Comparison of ENCODE assay signal across 9 mouse cellular contexts in the genomic region with DNA sequence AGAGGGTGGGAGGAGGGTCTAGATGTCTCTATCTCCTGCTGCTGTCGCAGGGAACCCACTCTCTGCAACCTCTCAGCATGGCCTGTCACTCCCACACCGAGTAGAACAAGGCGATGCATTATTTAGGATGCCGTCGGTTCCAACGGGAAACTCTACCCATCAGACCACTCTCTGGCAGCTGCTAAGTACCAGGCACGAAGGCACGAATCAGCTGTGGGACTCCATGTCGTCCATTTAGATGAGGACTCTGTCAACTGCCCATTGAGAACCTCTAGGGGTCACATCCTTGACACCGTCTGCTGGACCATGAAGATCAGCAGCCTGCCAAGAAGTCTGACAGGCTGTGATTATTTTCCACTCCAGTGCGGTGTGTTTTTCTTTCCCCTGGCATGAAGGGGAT.
DNase-seq lines count a peak whose midpoint lies in the region; ATAC-seq and TF ChIP-seq lines count a peak whose summit lies in the region.
"Had no signal": no experiment of that assay in that cellular context is flagged by ENCODE, and none has a peak within 500 bp of the region (broad histone marks: within the 10 kb centered on the region; RNA-seq: fewer than 3 reads in every experiment).

No protein-coding gene starts in this region.

- H3K36me3 ChIP-seq in heart, postnatal 0 days (replicated peaks; ENCODE audit: control insufficient read depth, insufficient read depth, low read length): no peaks in the 10 kb centered on the region
- H3K36me3 ChIP-seq in forebrain, embryonic 14.5 days (ENCODE audit: control insufficient read depth, insufficient read depth, low read length): no peaks in the 10 kb centered on the region

- 18% methylated on average over 11 of the region's 11 CpGs for WGBS in heart, postnatal 0 days
- WGBS in forebrain, embryonic 14.5 days: 49% methylated on average over 11 of the region's 11 CpGs

- no peak overlapping the region for H3K4me3 ChIP-seq in heart, postnatal 0 days (ENCODE audit: low read depth, low read length)
- H3K4me3 ChIP-seq in forebrain, embryonic 14.5 days (ENCODE audit: low read depth, low read length): no peak overlapping the region

- peak; percentile 44; the same call in 1 of the 2 replicates for ATAC-seq in heart, postnatal 0 days (ENCODE audit: insufficient read depth, low read depth)
- peak; percentile 47 for ATAC-seq in forebrain, embryonic 14.5 days

- no peak overlapping the region for H3K4me2 ChIP-seq in heart, postnatal 0 days (ENCODE audit: low read depth, low read length)
- no peak overlapping the region for H3K4me2 ChIP-seq in forebrain, embryonic 14.5 days (ENCODE audit: low read length)

- no peak for TF ChIP-seq EP300 in heart, postnatal 0 days (IDR thresholded peaks at IDR 0.05; ENCODE audit: low read depth)

- no peak for TF ChIP-seq CTCF in heart, postnatal 0 days (IDR thresholded peaks at IDR 0.05; ENCODE audit: low read depth)
- no peak for TF ChIP-seq CTCF in brain, embryonic 14.5 days (IDR thresholded peaks at IDR 0.05; ENCODE audit: borderline replicate concordance, extremely low read depth, insufficient read depth, insufficient read length)

- peak; percentile 13 for DNase-seq in heart, postnatal 0 days (ENCODE audit: low spot score)
- DNase-seq in heart, adult 18-20 months: no peak
- DNase-seq in brain, embryonic 14.5 days (ENCODE audit: low read depth): peak; percentile 81
- DNase-seq in forebrain, embryonic 14.5 days (ENCODE audit: low spot score): peak; percentile 62
- peak; percentile 15 to 18 for DNase-seq in kidney, postnatal 36 days
- DNase-seq in c-Kit-positive CD71-positive TER-119-positive erythroid progenitor cells, embryonic 14.5 days (ENCODE audit: low spot score): no peak
- no peak for DNase-seq in urinary bladder, adult 18-20 months (ENCODE audit: low spot score in 2 of 2)
- DNase-seq in thymus, postnatal 10 days (ENCODE audit: low spot score in 2 of 2): no peak
- DNase-seq: adrenal gland, adult 8-10 months had no signal

- H3K27ac ChIP-seq in heart, postnatal 0 days (ENCODE audit: low read depth): no peak overlapping the region
- 0 out of 2 replicates have a peak overlapping the region, but pooled peaks have one; percentile 9 for H3K27ac ChIP-seq in forebrain, embryonic 14.5 days (ENCODE audit: low read depth, low read length)

- H3K27me3 ChIP-seq in heart, postnatal 0 days (ENCODE audit: control insufficient read depth, insufficient read depth, low read length): no peaks in the 10 kb centered on the region
- no peaks in the 10 kb centered on the region for H3K27me3 ChIP-seq in forebrain, embryonic 14.5 days (replicated peaks; ENCODE audit: control insufficient read depth, insufficient read depth, low read length)

- H3K9me3 ChIP-seq in heart, postnatal 0 days (replicated peaks; ENCODE audit: control insufficient read depth, low read length): no peaks in the 10 kb centered on the region
- no peaks in the 10 kb centered on the region for H3K9me3 ChIP-seq in forebrain, embryonic 14.5 days (replicated peaks; ENCODE audit: control insufficient read depth, low read length)

- H3K9ac ChIP-seq in heart, postnatal 0 days (replicated peaks; ENCODE audit: low read depth, low read length): no peak overlapping the region
- H3K9ac ChIP-seq in forebrain, embryonic 14.5 days (ENCODE audit: low read length): no peak overlapping the region

- no peak for TF ChIP-seq POLR2A in brain, embryonic 14.5 days (IDR thresholded peaks at IDR 0.05; ENCODE audit: borderline replicate concordance, extremely low read depth, insufficient read depth, insufficient read length, poor library complexity, severe bottlenecking)

- 0 out of 2 replicates have a peak, but pooled peaks cover 3% of the 10 kb centered on the region for H3K4me1 ChIP-seq in heart, postnatal 0 days (ENCODE audit: control insufficient read depth, insufficient read depth)
- H3K4me1 ChIP-seq in forebrain, embryonic 14.5 days (ENCODE audit: control insufficient read depth, insufficient read depth, low read length): peaks cover 15% of the 10 kb centered on the region

Comparison
In these comparisons a context has a peak if more than half of its experiments do, and no peak if none do; other contexts are left out.
1. DNase-seq: peak in heart, postnatal 0 days (single experiment), brain, embryonic 14.5 days (single experiment), forebrain, embryonic 14.5 days (single experiment) and kidney, postnatal 36 days (2 of 2); none in heart, adult 18-20 months (0 of 2), c-Kit-positive CD71-positive TER-119-positive erythroid progenitor cells, embryonic 14.5 days (single experiment), urinary bladder, adult 18-20 months (0 of 2) and thymus, postnatal 10 days (0 of 2).